Mouse (Mus musculus): ENCODE measurements around the gene Olfr1090.

The Olfr1090 gene

GRCm38 (mm10) chr2:86758893-86759292, at the start of gene Olfr1090:
Gene Olfr1090 (minus strand): TSS chr2:86758993.
- DNase-seq (ENCODE audit: low read depth): no peak

GRCm38 (mm10) chr2:86782179-86782578, 23.4 kb upstream of the Olfr1090 start, which contains the start of gene Olfr1093:
Gene Olfr1093 (plus strand): TSS chr2:86782479.
- DNase-seq (ENCODE audit: low read depth): no peak

DNA sequence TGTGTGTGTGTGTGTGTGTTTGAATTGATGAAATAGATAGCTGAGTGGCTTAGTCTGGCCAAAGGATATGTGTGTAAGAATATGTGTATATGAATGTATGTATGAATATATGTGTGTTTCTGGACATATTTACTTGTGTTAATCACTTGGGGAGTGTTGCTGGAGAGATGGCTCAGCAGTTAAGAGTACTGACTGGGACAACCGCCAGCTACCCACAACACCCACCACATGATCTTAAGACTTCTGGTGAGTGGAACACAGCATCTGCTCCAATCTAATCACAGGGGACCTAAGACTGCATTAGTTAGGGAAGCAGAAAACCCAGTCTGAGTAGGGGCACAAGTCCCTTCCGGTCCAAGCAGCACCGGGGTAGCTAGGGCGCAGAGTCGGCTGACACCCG, 2.3 kb upstream of the Olfr1090 start:
- no peak for DNase-seq (ENCODE audit: low read depth)

DNA sequence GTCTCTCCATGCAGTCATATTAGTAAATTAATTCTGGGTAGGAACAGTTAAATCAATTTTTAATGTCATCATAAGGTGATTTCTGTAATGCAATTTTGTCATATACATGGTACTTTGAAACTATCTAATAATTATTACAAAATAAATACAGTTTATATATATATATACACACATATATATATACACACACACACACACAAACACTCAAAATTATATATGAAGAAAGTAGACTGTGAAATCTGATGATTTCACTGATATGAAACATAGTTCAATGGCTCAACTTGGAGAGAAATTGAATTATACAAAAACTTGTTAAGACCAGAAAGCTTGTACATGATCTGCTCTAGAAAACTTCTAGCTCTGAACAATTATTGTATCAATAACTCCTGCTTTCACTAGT, 25.2 kb downstream of the Olfr1090 start, which contains the start of gene Olfr1089:
Gene Olfr1089, minus strand, starts transcription at position 101 of the 400 bp plus-strand sequence.
- DNase-seq (ENCODE audit: low read depth): no peak

Measured in NIH3T3 (cell line).